Mouse (Mus musculus) forebrain, embryonic 13.5 days (tissue): ENCODE results near the gene S1pr4. TPM values are rescaled to one million over a fixed set of nuclear protein-coding genes. Genes with fewer than 3 reads are reported as not detected.

Experiments
- ATAC-seq: fragments of 200-750 bp; cut with Nextera tagmentation; 2 replicates; pipeline ENCODE4 v1.8.0; 2017
- H3K27ac ChIP-seq: fragments of 300-500 bp; sonication (generic); 2 replicates; pipeline ENCODE4 v1.5.1; 2015; ENCODE audit warnings: inconsistent platforms, mild to moderate bottlenecking, moderate library complexity
- H3K27me3 ChIP-seq: fragments of 300-500 bp; sonication (generic); 2 replicates; pipeline ENCODE4 v1.6.1; 2015; ENCODE audit warnings: mild to moderate bottlenecking, inconsistent platforms
- H3K36me3 ChIP-seq: fragments of 300-500 bp; sonication (generic); 2 replicates; pipeline ENCODE4 v1.6.1; 2015; ENCODE audit warnings: mild to moderate bottlenecking, inconsistent platforms; ENCODE audit not compliant: poor library complexity, severe bottlenecking
- H3K4me1 ChIP-seq: fragments of 300-500 bp; sonication (generic); 2 replicates; pipeline ENCODE4 v1.6.1; 2015; ENCODE audit warnings: inconsistent platforms
- H3K4me2 ChIP-seq: fragments of 300-500 bp; sonication (generic); 2 replicates; pipeline ENCODE4 v1.6.1; 2015; ENCODE audit warnings: inconsistent platforms, mild to moderate bottlenecking, moderate library complexity
- H3K4me3 ChIP-seq: fragments of 300-500 bp; sonication (generic); 2 replicates; pipeline ENCODE4 v1.5.1; 2015; ENCODE audit warnings: mild to moderate bottlenecking, inconsistent platforms
- H3K9ac ChIP-seq: fragments of 300-500 bp; sonication (generic); 2 replicates; pipeline ENCODE4 v1.6.1; 2015; ENCODE audit warnings: mild to moderate bottlenecking, inconsistent platforms
- H3K9me3 ChIP-seq: fragments of 300-500 bp; sonication (generic); replicated peaks from 2 replicates; pipeline ENCODE4 v1.6.1; 2016; ENCODE audit warnings: inconsistent platforms
- WGBS: fragments of 180-500 bp; shearing (Covaris S2); methylation state at CpG from one replicate; pipeline ENCODE4 v1.1.7; 2015; 5-methylcytosine and 5-hydroxymethylcytosine counted together
- polyA plus RNA-seq: library from polyadenylated mRNA; unstranded; fragments of >200 nt; fragmentation: Nextera tagmentation; extraction: Ambion mirVana; gene quantifications from 2 replicates; pipeline ENCODE4 v1.2.1, GENCODE M21; 2015

S1pr4 gene
- polyA plus RNA-seq, 1 experiment from 2014 or later: 0.53 TPM

- no peaks in the 10 kb centered on the region for H3K9me3 ChIP-seq
- peaks cover 43% of the 10 kb centered on the region for H3K36me3 ChIP-seq
- no peak overlapping the region for H3K27ac ChIP-seq
- no peak for ATAC-seq
- 83% methylated on average over 5 of the region's 5 CpGs for WGBS
- H3K4me1 ChIP-seq: peaks cover 45% of the 10 kb centered on the region
- peaks cover 13% of the 10 kb centered on the region for H3K27me3 ChIP-seq
- H3K4me2 ChIP-seq: no peak overlapping the region
- H3K9ac ChIP-seq: no peak overlapping the region
- no peak overlapping the region for H3K4me3 ChIP-seq
Observed at GRCm38 (mm10) chr10:81469253-81469652, 30.7 kb downstream of the S1pr4 start.

DNA sequence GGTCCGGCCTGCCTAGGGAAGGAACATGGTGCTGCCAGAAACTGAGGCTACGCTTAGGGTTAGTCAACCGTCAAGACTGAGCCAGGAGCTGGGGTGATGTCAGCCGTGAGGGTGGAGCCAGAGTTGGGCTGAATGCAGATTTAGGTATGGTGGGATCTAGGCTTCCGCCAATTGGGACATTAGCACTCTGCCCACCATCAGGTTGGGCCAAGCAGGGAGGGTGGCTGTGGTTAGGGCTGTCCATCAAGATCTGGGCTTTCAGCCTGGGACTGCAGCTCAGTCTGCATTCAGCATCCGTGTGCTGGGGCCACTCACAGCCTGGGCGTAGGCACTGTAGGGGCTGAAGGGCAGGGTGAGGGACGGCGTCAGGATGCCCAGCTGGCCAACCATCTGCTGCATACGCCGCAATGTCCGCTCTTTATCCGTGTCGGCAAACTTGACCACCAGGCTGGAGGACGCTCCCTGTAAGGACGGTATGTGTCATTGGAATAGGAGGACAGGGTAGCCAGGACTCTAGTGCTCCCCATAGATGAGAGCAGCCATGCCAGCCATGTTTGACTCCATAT, 32.2 kb downstream of the S1pr4 start:
- Histone ChIP-seq H3K9me3 (no peaks in the 10 kb centered on the region), H3K9ac (no peak overlapping the region), H3K4me3 (no peak overlapping the region), H3K36me3 (peaks cover 47% of the 10 kb centered on the region), H3K4me1 (peaks cover 34% of the 10 kb centered on the region), H3K4me2 (no peak overlapping the region), H3K27me3 (peaks cover 28% of the 10 kb centered on the region), H3K27ac (no peak overlapping the region)
- ATAC-seq: no peak
- WGBS: 88% methylated on average over 16 of the region's 16 CpGs

GRCm38 (mm10) chr10:81466881-81467280, 33.1 kb downstream of the S1pr4 start:
- Histone ChIP-seq H3K4me3 (no peak overlapping the region), H3K4me1 (peaks cover 26% of the 10 kb centered on the region), H3K36me3 (peaks cover 47% of the 10 kb centered on the region), H3K9ac (no peak overlapping the region), H3K27ac (no peak overlapping the region), H3K27me3 (peaks cover 37% of the 10 kb centered on the region), H3K9me3 (no peaks in the 10 kb centered on the region), H3K4me2 (no peak overlapping the region)
- ATAC-seq: no peak
- WGBS: 73% methylated on average over 14 of the region's 14 CpGs

GRCm38 (mm10) chr10:81466066-81466465, 33.9 kb downstream of the S1pr4 start:
- Histone ChIP-seq H3K36me3 (peaks cover 47% of the 10 kb centered on the region), H3K27ac (no peak overlapping the region), H3K9ac (no peak overlapping the region), H3K4me1 (peaks cover 18% of the 10 kb centered on the region), H3K9me3 (no peaks in the 10 kb centered on the region), H3K4me3 (no peak overlapping the region), H3K27me3 (peaks cover 45% of the 10 kb centered on the region), H3K4me2 (no peak overlapping the region)
- 88% methylated on average over 2 of the region's 2 CpGs for WGBS
- no peak for ATAC-seq

DNA sequence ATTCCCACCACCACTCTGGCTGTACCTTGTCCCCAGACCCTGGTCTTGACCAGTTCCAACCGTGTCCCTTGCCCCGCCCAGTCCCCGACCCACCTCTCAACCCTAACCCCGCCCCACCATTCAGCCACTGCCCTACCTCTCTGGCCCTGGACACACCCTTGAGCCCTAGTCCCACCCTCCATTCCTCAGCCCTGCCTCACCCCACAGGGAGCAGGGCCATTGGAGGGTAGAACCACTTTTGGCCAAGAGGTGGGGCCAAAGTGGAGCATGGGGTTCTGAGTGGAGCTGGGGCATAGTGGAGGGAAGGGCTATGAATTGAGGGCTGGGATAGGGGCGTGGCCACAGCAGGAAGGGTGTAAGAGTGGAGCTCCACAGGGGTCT, 34.7 kb downstream of the S1pr4 start:
- H3K27ac ChIP-seq: no peak overlapping the region
- 0 out of 2 replicates have a peak overlapping the region, but pooled peaks have one; percentile 61 for H3K4me2 ChIP-seq
- no peak overlapping the region for H3K9ac ChIP-seq
- peak; percentile 6; the same call in 1 of the 2 replicates for ATAC-seq
- no peaks in the 10 kb centered on the region for H3K9me3 ChIP-seq
- H3K4me3 ChIP-seq: 0 out of 2 replicates have a peak overlapping the region, but pooled peaks have one; percentile 33
- peaks cover 53% of the 10 kb centered on the region for H3K27me3 ChIP-seq
- peaks cover 43% of the 10 kb centered on the region for H3K36me3 ChIP-seq
- WGBS: 2% methylated on average over 5 of the region's 5 CpGs
- peaks cover 11% of the 10 kb centered on the region for H3K4me1 ChIP-seq

GRCm38 (mm10) chr10:81464405-81465264, 35.3 kb downstream of the S1pr4 start:
- 2% methylated on average over 33 of the region's 33 CpGs for WGBS
- Histone ChIP-seq H3K27me3 (peaks cover 59% of the 10 kb centered on the region), H3K9me3 (no peaks in the 10 kb centered on the region), H3K9ac (peak overlapping the region; percentile 52), H3K4me3 (peak overlapping the region; percentile 33), H3K36me3 (peaks cover 43% of the 10 kb centered on the region), H3K4me2 (peak overlapping the region; percentile 61), H3K4me1 (peaks cover 11% of the 10 kb centered on the region), H3K27ac (no peak overlapping the region)
- ATAC-seq: peak; percentile 79

GRCm38 (mm10) chr10:81463531-81463930, 36.4 kb downstream of the S1pr4 start:
- H3K4me2 ChIP-seq: peak overlapping the region; percentile 61; the same call in 1 of the 2 replicates
- H3K27ac ChIP-seq: no peak overlapping the region
- H3K4me3 ChIP-seq: no peak overlapping the region
- peaks cover 68% of the 10 kb centered on the region for H3K27me3 ChIP-seq
- H3K9ac ChIP-seq: no peak overlapping the region
- WGBS: 61% methylated on average over 4 of the region's 4 CpGs
- no peaks in the 10 kb centered on the region for H3K9me3 ChIP-seq
- H3K36me3 ChIP-seq: peaks cover 34% of the 10 kb centered on the region
- ATAC-seq: no peak
- H3K4me1 ChIP-seq: peaks cover 11% of the 10 kb centered on the region

- no peak overlapping the region for H3K4me2 ChIP-seq
- H3K9me3 ChIP-seq: no peaks in the 10 kb centered on the region
- H3K27me3 ChIP-seq: peaks cover 73% of the 10 kb centered on the region
- H3K36me3 ChIP-seq: peaks cover 29% of the 10 kb centered on the region
- H3K9ac ChIP-seq: no peak overlapping the region
- H3K4me1 ChIP-seq: peaks cover 11% of the 10 kb centered on the region
- WGBS: 76% methylated on average over 7 of the region's 7 CpGs
- ATAC-seq: no peak
- H3K4me3 ChIP-seq: no peak overlapping the region
- H3K27ac ChIP-seq: no peak overlapping the region
Observed at GRCm38 (mm10) chr10:81462917-81463316, 37.0 kb downstream of the S1pr4 start.

GRCm38 (mm10) chr10:81462415-81462804, 37.5 kb downstream of the S1pr4 start:
- Histone ChIP-seq H3K4me1 (peaks cover 11% of the 10 kb centered on the region), H3K27me3 (peaks cover 78% of the 10 kb centered on the region), H3K9ac (no peak overlapping the region), H3K36me3 (peaks cover 24% of the 10 kb centered on the region), H3K9me3 (no peaks in the 10 kb centered on the region), H3K27ac (no peak overlapping the region), H3K4me3 (no peak overlapping the region), H3K4me2 (no peak overlapping the region)
- 36% methylated on average over 7 of the region's 7 CpGs for WGBS
- no peak for ATAC-seq

- Histone ChIP-seq H3K4me2 (no peak overlapping the region), H3K27me3 (peaks cover 84% of the 10 kb centered on the region), H3K4me1 (peaks cover 11% of the 10 kb centered on the region), H3K36me3 (peaks cover 18% of the 10 kb centered on the region), H3K9ac (no peak overlapping the region), H3K27ac (no peak overlapping the region), H3K4me3 (no peak overlapping the region), H3K9me3 (no peaks in the 10 kb centered on the region)
- no peak for ATAC-seq
- WGBS: 7% methylated on average over 16 of the region's 16 CpGs
Observed at GRCm38 (mm10) chr10:81461673-81462414, 38.1 kb downstream of the S1pr4 start.

DNA sequence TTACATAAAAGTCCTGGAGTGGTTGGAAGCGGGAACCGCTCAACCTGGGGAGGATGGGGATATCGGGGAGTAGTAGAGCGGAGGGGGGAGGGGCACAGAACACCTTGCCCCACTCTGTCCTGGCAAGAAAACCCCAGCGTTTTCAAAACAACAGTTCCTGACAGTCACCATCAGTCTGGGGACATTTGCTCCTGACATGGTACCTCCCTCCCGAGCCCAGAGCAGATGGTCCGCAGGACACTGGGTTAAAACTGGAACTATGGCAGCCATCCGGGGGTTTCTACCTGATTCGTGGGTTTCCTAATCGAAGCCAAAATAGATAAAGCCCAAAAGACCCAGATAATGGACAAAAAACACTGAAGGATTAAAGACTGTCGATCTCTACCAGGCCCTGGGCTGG, 39.0 kb downstream of the S1pr4 start:
- WGBS: 37% methylated on average over 11 of the region's 11 CpGs

GRCm38 (mm10) chr10:81460471-81460870, 39.5 kb downstream of the S1pr4 start:
- Histone ChIP-seq H3K9ac (no peak overlapping the region), H3K4me1 (peaks cover 11% of the 10 kb centered on the region), H3K27me3 (peaks cover 95% of the 10 kb centered on the region), H3K36me3 (peaks cover 5% of the 10 kb centered on the region; the same call in 1 of the 2 replicates), H3K27ac (no peak overlapping the region), H3K9me3 (no peaks in the 10 kb centered on the region), H3K4me3 (no peak overlapping the region), H3K4me2 (no peak overlapping the region)
- WGBS: 19% methylated on average over 20 of the region's 20 CpGs
- ATAC-seq: no peak

More for the DNA sequence above, 39.0 kb downstream of the S1pr4 start:
- Histone ChIP-seq H3K9ac (no peak overlapping the region), H3K27me3 (peaks cover 92% of the 10 kb centered on the region), H3K27ac (no peak overlapping the region), H3K36me3 (peaks cover 10% of the 10 kb centered on the region; the same call in 1 of the 2 replicates), H3K4me1 (peaks cover 11% of the 10 kb centered on the region), H3K4me3 (no peak overlapping the region), H3K9me3 (no peaks in the 10 kb centered on the region), H3K4me2 (no peak overlapping the region)
- ATAC-seq: no peak
